Mouse (Mus musculus) skeletal muscle tissue, adult 2 months (tissue): ENCODE measurements around the gene Hoxa1.

Experiments
- DNase-seq: peaks from one replicate; pipeline ENCODE4 v3.0.0-alpha.2; 2012; ENCODE audit warnings: low read depth, low spot score

The Hoxa1 gene

GRCm38 (mm10) chr6:52189909-52190308 is 31.8 kb upstream of the Hoxa1 start:
- no peak for DNase-seq

DNA sequence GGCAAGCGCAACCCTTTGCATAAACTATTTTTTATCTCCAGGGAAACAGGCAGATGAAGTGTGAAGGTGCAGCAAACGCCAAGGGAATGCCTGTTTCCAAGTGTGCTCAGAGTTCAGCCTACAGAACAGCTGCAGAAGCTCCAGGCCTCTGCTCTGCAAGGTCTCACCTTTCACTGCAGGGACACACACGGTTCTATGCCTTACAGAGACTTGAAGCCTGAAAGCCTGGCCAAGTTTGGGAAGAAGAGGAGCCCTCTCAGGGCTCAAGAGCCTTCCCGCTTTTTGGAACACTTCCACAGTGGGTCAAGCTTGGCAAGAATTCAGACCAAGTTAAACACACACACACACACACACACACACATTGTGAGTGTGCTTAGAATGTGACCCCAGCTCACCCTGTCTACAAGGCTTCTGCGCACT is 31.1 kb upstream of the Hoxa1 start:
- peak; percentile 86 for DNase-seq

DNA sequence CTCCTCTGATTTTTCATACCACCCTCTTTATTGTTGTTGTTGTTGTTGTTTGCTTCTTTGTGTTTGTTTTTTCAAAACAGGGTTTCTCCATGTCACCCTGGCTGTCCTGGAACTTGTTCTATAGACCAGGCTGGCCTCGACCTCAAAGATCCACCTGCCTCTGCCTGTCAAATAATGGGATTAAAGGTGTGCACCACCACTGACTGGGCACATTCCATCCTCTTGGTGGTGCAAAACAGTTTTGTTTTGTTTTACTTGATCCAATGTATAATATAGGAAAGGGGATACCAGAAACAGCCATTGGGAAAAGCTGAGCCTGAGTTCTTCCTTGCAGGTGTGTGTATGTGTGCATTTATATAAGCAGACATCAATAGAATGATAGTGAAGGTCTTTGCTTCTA is 28.4 kb upstream of the Hoxa1 start:
- DNase-seq: no peak

DNA sequence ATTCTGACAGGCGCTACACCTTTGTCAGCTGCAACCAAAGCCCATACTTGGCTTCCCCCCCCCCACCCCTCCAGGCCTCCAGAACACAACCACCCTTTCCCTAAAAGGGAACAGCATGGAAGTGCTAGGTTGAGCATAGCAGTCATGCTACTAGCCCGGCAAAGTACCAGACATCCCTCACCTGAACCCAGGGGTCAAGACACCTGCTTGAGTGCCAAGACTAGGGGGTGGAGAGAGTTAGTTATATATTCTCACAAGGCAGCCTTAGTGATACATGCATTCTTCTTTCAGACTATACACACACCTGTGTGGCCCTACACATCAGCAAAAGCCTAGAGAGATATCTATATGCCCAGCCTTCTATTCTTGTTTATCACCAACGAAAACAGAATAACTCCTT is 27.7 kb upstream of the Hoxa1 start:
- no peak for DNase-seq

- no peak for DNase-seq
Measured at GRCm38 (mm10) chr6:52185222-52185621, 27.1 kb upstream of the Hoxa1 start.

- DNase-seq: no peak
Measured at GRCm38 (mm10) chr6:52184668-52185067, 26.6 kb upstream of the Hoxa1 start.

- DNase-seq: no peak
Measured at GRCm38 (mm10) chr6:52183311-52184080, 25.4 kb upstream of the Hoxa1 start.

DNA sequence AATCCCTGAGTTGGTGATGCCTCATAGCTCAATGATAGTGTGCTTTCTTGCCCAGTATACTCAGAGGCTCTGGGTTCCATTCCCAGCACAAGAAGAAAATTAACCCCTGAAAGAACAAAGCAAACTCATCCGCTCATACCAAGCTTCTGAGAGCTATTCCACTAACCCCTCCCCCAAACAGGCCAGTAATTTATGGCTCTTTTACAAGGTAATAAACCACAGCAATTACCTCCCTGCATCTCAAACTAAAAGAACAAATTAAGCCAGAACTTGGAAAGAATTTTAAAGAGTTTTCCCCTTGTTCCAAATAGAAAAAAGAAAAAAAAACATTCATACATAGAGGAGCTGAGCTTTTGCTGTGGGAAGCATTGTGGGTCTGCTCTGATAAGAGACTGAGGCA is 24.7 kb upstream of the Hoxa1 start:
- DNase-seq: no peak

DNA sequence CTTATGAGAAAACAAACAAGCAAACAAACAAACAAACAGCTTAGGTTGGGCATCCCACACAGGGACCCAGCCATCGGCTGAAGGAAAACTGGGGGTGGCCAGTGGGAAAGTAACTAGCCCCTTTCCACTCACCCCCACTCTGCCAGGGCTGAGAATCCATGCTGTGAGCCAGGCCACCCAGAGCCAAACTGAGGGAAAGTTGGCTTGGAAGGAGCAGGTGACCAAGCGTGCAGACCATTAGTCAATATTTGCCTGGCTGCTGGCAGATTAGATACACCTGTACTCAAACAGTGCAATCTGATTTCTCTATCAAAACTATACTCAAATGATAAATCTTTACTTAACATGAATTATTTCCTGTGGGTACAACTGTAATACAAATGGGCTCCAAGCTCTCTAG is 23.9 kb upstream of the Hoxa1 start:
- DNase-seq: no peak

- no peak for DNase-seq
Measured at GRCm38 (mm10) chr6:52180726-52181125, 22.6 kb upstream of the Hoxa1 start.

DNA sequence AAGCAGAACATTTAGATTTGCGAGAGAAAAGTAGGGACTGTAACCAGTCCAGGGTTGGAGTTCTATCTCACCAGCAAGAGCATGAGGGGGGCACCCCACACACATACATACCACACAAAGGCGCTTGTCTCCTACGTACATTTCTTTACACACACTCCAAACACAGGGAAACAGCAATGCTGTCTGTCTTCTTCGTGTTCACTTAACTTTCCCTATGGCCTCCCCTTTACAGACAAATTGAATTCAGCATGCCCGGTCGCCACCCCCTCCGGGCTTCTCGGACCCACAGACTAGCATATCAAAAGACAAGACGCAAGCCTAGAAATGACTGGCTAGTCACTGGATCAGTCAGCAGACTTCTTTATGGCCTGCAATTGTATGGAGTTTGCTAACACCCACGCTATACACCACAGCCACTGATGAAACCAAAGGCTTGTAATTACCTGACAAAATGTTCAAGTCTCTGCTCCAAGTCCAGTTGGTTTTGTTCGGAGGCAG is 22.1 kb upstream of the Hoxa1 start:
- DNase-seq: no peak

- DNase-seq: no peak
Measured at GRCm38 (mm10) chr6:52179690-52180089, 21.6 kb upstream of the Hoxa1 start.

GRCm38 (mm10) chr6:52178918-52179665 is 21.0 kb upstream of the Hoxa1 start:
- DNase-seq: no peak

DNA sequence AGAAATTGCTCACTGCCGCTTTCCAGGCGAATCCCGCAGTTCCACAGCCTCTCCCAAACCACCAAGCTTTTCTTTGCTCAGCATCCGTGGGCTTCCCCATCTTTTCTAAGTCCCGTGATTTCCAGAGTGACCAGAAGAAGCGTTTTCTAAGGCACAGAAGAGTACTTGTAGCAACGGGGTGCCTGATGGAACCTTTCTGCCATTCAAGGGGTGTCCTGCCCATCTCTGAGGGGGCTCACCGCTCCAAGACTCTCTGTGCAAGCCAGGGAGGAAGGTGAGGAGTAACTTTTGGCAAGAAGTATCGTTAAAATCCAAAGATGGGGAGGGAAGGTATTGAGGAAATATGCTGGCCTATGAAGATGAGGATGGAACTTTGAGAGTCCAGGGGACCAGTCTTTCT is 19.7 kb upstream of the Hoxa1 start:
- no peak for DNase-seq

DNA sequence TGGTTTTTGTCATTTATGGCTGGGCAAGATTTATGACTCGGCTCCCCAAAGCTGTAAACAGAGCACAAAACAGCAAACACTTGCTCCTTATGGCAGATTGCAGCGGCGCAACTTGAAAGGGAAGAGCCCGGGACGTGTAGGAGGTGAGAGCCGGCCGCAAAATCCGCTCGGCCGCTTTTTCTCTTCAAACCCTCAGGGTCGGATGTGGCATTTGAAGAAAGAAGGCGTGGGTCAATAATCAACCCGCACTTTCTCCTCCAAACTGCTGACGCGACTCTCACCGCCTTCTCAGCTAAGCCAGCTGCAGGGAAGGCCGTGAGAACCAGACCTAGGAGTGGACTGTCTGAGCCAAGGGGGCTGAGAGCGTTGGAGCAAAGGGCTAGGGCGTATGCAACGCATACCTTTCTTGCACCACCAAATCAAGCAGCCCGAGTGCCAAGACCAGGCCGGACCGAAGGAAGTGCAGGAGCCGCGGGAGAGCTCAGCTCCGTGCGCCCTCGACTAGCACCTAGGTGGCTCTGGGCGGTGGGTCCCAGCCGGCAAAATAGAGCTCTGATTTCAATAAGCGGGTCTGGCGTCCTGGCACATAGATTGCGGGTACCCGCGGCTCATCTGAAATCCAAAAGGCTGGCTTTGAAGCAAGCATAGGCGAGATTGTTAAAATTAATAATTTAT is 19.1 kb upstream of the Hoxa1 start, which contains the start of gene 5730596B20Rik:
Gene 5730596B20Rik (plus strand): TSS at position 438 of the 675 bp plus-strand sequence.
- DNase-seq: no peak

DNA sequence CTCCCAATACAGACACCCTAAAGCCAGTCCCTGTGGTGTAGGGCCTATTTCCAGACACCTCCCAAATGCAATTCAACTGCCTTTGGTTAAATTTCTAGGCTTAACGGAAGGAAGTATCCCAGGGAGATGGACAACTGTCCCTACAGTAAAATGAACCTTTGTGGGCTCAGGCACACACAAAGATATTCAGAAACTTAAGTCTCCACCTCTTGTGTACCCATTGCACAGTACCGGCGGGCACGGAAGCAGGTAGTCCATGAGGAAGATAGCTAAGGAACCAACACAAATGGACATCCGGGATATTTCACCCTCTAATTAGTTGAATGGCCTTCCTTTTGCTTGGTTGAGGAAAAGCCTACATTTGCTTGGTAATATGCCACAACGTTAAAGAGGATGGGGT is 18.3 kb upstream of the Hoxa1 start:
- DNase-seq: no peak

- no peak for DNase-seq
Measured at GRCm38 (mm10) chr6:52175864-52176263, 17.7 kb upstream of the Hoxa1 start.

DNA sequence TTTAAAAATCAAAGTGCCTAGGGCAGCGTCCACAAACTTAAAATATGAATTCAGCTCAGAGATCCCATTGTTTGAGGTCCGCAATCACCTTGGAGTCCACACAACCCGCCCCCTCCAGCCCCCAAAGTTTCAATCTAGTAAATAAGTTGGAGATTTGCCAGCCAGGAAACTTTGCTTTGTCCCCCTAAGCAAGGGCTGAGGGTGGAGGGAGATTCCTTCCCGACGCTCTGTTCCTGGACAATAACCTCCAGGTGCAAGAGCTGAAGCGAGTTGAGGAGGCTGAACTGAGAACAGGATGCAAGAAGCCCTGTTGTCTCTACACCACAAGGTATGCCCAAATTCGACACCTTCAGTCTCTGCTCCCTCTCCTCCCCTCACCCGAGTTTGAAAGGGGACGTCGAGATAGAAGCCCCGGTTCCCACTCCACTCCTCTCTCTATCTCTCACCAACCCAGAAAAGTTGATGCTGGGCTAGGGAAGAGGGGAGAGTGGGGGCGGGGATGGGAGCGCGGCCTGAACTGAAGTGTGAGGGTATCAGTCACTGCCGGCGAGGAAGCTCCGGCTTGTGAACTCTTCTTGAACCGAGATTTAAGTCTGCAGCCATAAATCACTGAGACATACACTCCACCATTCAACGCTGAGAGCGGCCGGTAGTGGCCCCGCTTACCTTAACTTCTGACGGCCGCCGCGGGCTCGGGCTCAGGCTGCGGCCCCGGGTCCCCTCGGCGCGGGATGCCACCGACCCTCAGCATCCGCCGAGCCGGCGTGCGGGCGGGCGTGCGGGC is 17.0 kb upstream of the Hoxa1 start:
- no peak for DNase-seq

- no peak for DNase-seq
Measured at GRCm38 (mm10) chr6:52173648-52174047, 15.5 kb upstream of the Hoxa1 start.

- DNase-seq: peak; percentile 77
Measured at GRCm38 (mm10) chr6:52172501-52172900, 14.4 kb upstream of the Hoxa1 start.

- DNase-seq: no peak
Measured at GRCm38 (mm10) chr6:52171938-52172337, 13.8 kb upstream of the Hoxa1 start.
